Mouse (Mus musculus) Patski (cell line): ENCODE results near the gene Ahnak. TPM values are rescaled to one million over a fixed set of nuclear protein-coding genes. Genes with fewer than 3 reads are reported as not detected.

Experiments
- ATAC-seq: fragments of 100-300 bp; one replicate; pipeline ENCODE4 v1.8.0; 2021
- CTCF ChIA-PET: fragments of 350-600 bp; sonication (Branson Sonifier 250); formaldehyde crosslinking; loops from one replicate; lab custom pipeline; 2022; ENCODE audit warnings: inconsistent platforms; lab: Charles Lee
- POLR2A ChIA-PET: fragments of 350-600 bp; sonication (Branson Sonifier 250); formaldehyde crosslinking; loops from one replicate; lab custom pipeline; 2022; ENCODE audit warnings: antibody characterized with exemption, inconsistent platforms; lab: Charles Lee
- DNase-seq: peaks from one replicate; pipeline ENCODE4 v3.0.0-alpha.2; 2011; ENCODE audit warnings: low read depth, low spot score
- H3K27me3 ChIP-seq: fragments of 371-371 bp; one replicate; pipeline ENCODE4 v1.5.1; 2021
- CTCF ChIP-seq: fragments of 100-300 bp; IDR thresholded peaks from one replicate; pipeline ENCODE4 v1.5.1; 2021
- in situ Hi-C: fragments of 300-500 bp; cut with MboI; formaldehyde crosslinking; loops from 3 replicates; pipeline ENCODE4 v1.11.1; 2018; ENCODE audit warnings: low pct_unique_long_range_greater_than_20kb, mixed read lengths
- polyA plus RNA-seq: library from polyadenylated mRNA; unstranded; gene quantifications from one replicate; pipeline ENCODE4 v1.2.3, GENCODE M21; 2021

Gene Ahnak
- polyA plus RNA-seq, 1 experiment from 2014 or later = 57.7 TPM

DNA sequence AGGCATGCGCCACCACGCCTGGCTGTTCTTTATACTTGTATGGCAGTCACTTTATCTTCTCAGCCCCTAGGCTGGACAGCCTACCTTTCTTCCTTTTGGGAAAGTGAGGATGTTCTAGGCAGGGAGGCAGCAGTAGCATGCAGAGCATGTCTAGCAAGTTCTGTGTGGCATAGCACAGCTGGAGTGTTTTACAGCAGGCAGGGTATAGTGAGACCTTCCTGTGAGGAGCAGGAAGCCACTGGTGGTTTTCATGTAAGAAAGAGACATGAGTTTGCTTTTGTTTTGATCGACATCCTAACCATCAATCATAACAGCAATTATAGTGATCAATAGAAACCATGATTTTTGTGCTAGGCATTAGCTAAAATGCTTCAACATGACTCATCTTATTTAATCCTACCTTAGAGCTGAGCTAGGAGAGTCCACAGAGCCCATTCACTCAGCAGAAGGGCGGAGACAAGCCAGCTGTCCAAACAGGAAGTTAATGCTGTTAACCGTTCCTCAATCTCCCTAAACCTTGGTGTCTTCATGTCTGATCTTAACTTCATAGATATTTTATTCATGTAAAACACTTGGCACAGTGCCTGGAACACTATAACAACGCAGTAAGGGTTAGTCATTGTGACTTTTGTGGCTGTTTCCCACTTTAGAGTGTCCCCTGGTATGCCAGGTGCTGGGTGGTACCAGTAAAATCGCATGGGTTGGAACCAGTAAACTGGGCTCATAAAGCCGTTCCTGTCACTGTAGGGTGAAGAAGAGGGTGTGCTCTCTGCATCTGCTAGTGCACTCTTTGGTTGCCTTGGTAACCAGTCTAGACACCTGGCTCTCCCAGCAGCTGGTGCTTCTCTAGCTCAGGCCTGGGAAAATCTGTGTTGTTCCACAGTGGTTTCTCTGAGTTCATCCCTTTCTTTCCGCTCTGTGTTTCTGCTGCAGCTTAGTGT, 76.8 kb downstream of the Ahnak start:
- ChIA-PET CTCF (interaction anchor here (0.7 to 1.7 kb wide), 6 partner anchors 8 to 97 kb away, joined by 3 to 9 read pairs (median 4); no protein-coding TSS in a partner anchor), POLR2A (interaction anchor here (0.6 kb wide), 1 partner anchor 120 kb away, joined by 3 read pairs; no protein-coding TSS in a partner anchor)
- no peak for TF ChIP-seq CTCF
- in situ Hi-C loops = no loop called here
- H3K27me3 ChIP-seq = no peaks in the 10 kb centered on the region
- DNase-seq = no peak
- ATAC-seq = peak; percentile 42

DNA sequence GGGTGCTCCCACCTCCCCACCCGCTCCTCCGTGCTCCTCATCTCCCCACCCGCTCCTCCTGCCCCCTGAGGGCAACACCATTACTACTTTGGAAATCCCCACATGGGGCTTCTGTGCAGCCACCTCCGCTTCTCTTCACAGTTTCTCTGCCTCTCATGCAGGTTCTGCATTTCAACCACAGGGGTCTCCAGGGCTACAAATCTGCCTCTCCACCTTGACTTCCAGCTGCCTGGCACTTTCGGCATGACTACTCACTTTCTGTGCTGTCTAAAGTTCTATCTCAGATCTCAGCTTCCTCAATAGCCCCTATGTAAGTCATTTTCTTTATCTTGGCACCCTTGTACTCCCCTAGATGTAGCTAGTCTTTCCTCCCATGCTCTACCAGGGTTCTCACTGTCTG, 78.2 kb downstream of the Ahnak start:
- ATAC-seq = no peak
- no peak for DNase-seq
- no peak for TF ChIP-seq CTCF
- in situ Hi-C loops = no loop called here
- POLR2A ChIA-PET = no interaction called here
- H3K27me3 ChIP-seq = no peaks in the 10 kb centered on the region
- CTCF ChIA-PET = interaction anchor here (1.2 to 1.7 kb wide), 4 partner anchors 8 to 74 kb away, joined by 3 to 9 read pairs (median 3); no protein-coding TSS in a partner anchor

GRCm38 (mm10) chr19:9069687-9070307, 80.7 kb downstream of the Ahnak start:
- POLR2A ChIA-PET = no interaction called here
- no peaks in the 10 kb centered on the region for H3K27me3 ChIP-seq
- no peak for TF ChIP-seq CTCF
- ATAC-seq (no peak), DNase-seq (no peak)
- in situ Hi-C loops = no loop called here
- CTCF ChIA-PET = interaction anchor here (0.9 kb wide), 1 partner anchor 13 kb away, joined by 4 read pairs; no protein-coding TSS in a partner anchor

- TF ChIP-seq CTCF = no peak
- H3K27me3 ChIP-seq = no peaks in the 10 kb centered on the region
- ATAC-seq = no peak
- in situ Hi-C loops = no loop called here
- DNase-seq = no peak
- ChIA-PET CTCF (interaction anchor here (0.9 kb wide), 1 partner anchor 12 kb away, joined by 4 read pairs; no protein-coding TSS in a partner anchor), POLR2A (no interaction called here)
These were observed 81.2 kb downstream of the Ahnak start for GRCm38 (mm10) chr19:9070316-9070715.

DNA sequence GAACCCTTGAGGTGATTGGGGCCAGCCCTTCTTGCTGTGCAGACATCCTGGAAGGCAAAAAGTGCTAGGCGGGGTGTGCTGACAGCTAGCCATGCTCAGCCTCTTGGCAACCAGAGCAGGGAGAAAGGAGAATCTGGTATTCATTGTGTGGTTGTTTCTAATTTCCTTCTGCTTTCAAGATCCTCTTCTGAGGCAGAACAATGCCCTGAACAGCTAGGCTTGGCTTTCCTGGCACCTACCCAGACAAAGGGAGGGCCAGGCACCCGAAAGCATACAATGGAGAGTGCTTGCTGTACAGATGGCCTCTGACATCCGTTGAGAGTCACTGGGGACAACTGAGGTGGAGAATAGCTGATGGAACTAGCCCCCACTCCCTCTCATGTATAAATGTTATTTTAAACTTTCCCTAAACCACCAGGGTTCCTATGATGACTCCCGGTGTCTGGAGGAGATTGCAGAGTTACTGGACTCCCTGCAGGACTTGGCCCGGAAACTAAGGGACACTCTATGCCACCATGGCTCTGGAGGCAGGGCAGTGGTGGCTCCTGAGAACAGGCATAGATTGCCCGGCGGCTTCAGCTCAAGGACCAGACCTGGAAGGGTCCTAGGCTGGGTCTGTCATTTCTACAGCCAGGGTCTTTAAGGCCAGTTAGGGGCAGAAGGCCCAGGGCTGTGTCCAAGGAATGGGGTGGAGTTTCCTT, 82.5 kb downstream of the Ahnak start:
- no peaks in the 10 kb centered on the region for H3K27me3 ChIP-seq
- DNase-seq (no peak), ATAC-seq (no peak)
- in situ Hi-C loops = no loop called here
- ChIA-PET POLR2A (no interaction called here), CTCF (interaction anchor here (0.6 kb wide), 1 partner anchor 97 kb away, joined by 3 read pairs; no protein-coding TSS in a partner anchor)
- no peak for TF ChIP-seq CTCF

- no peaks in the 10 kb centered on the region for H3K27me3 ChIP-seq
- no peak for TF ChIP-seq CTCF
- DNase-seq = no peak
- CTCF ChIA-PET = no interaction called here
- no peak for ATAC-seq
- POLR2A ChIA-PET = no interaction called here
- in situ Hi-C loops = no loop called here
These were observed 83.1 kb downstream of the Ahnak start for GRCm38 (mm10) chr19:9072157-9072530.

DNA sequence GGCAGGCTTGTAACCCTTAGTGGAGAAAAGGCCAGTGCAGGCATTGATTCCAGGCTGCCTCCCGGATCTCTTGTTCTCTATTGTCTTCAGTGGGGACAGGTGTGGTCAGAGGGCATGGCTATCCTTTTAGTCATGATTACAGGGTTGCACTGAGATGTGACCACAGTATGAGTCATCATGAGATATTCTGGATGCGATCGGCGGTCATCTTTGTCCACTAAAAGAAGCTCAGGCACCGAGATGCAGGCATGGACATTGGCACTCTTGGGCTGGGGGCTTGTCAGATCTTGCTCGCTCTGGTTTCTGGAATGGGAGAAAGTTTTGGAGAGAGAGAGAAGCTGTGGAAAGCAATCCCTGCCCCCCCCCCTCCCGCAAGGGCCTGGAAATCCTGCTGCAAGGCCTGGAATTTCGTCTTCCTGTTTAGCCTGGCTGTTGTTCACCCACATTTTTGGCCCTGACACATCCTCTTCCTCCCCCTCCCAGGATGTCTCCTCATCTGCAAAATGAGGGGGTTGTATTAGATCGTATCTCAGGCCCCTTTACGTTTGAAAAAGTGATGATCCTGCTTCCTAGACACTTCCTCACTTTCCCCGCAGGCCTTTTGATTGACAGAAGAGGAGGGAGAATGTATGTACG, 84.8 kb downstream of the Ahnak start:
- no peak for DNase-seq
- in situ Hi-C loops = no loop called here
- ATAC-seq = peak; percentile 89
- CTCF ChIA-PET = interaction anchor here (0.7 to 1.5 kb wide), 7 partner anchors 9 to 97 kb away, joined by 3 to 6 read pairs (median 4); no protein-coding TSS in a partner anchor
- no peaks in the 10 kb centered on the region for H3K27me3 ChIP-seq
- POLR2A ChIA-PET = interaction anchor here (1.0 to 1.9 kb wide), 2 partner anchors 76 to 82 kb away, joined by 3 to 8 read pairs; no protein-coding TSS in a partner anchor
- TF ChIP-seq CTCF = no peak

DNA sequence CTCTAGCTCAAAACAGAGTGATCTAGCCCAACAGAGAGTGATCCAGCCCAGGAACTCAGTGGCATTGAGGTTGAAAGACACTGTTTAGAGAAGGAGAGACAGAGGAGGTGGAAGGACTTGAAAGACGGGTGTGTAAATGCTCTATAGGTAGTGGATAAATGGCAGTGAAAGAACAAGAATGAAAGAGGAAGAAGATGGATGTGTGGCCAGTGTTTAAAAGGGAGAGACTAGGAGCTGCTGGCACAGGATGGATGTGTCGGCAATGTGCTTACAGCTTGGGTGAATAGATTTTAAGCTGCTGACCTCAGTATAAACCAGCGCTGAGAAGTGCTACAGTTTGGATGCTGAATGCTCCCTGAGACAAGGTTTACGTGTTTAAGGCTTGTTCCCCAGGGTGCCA, 85.3 kb downstream of the Ahnak start:
- ATAC-seq (no peak), DNase-seq (no peak)
- POLR2A ChIA-PET = interaction anchor here (1.0 to 1.9 kb wide), 2 partner anchors 77 to 83 kb away, joined by 3 to 8 read pairs; no protein-coding TSS in a partner anchor
- H3K27me3 ChIP-seq = no peaks in the 10 kb centered on the region
- in situ Hi-C loops = no loop called here
- no peak for TF ChIP-seq CTCF
- CTCF ChIA-PET = interaction anchor here (0.7 to 1.5 kb wide), 8 partner anchors 8 to 98 kb away, joined by 3 to 6 read pairs (median 4); no protein-coding TSS in a partner anchor

DNA sequence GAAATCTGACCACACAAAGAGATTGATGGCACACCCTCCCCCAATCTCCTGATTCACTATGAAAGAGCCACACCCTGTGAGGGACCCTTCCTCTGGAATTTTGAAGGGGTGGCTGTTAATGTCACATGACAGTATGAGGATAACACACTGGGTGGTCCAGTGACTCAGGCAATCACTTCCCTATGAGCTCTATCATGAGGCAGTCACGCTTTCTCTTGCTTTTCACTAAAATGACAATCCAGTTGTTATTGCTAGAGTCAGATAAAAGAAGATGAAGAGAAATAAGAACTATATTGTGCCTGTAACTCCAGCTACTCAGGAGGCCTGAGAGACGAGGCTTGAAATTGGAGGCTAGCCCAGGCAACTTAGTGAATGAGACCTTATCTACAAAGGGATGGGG, 86.5 kb downstream of the Ahnak start:
- POLR2A ChIA-PET = interaction anchor here (0.9 kb wide), 1 partner anchor 105 kb away, joined by 3 read pairs; no protein-coding TSS in a partner anchor
- CTCF ChIA-PET = interaction anchor here (1.0 to 6.5 kb wide), 5 partner anchors 9 to 100 kb away, joined by 3 to 35 read pairs (median 4); no protein-coding TSS in a partner anchor
- TF ChIP-seq CTCF = no peak
- H3K27me3 ChIP-seq = no peaks in the 10 kb centered on the region
- ATAC-seq (no peak), DNase-seq (no peak)
- in situ Hi-C loops = loop anchor here (5.0 kb wide), 1 partner anchor 83 kb away; no protein-coding TSS in a partner anchor
